10 mouse cellular contexts compared by ENCODE assay signal in the genomic region with DNA sequence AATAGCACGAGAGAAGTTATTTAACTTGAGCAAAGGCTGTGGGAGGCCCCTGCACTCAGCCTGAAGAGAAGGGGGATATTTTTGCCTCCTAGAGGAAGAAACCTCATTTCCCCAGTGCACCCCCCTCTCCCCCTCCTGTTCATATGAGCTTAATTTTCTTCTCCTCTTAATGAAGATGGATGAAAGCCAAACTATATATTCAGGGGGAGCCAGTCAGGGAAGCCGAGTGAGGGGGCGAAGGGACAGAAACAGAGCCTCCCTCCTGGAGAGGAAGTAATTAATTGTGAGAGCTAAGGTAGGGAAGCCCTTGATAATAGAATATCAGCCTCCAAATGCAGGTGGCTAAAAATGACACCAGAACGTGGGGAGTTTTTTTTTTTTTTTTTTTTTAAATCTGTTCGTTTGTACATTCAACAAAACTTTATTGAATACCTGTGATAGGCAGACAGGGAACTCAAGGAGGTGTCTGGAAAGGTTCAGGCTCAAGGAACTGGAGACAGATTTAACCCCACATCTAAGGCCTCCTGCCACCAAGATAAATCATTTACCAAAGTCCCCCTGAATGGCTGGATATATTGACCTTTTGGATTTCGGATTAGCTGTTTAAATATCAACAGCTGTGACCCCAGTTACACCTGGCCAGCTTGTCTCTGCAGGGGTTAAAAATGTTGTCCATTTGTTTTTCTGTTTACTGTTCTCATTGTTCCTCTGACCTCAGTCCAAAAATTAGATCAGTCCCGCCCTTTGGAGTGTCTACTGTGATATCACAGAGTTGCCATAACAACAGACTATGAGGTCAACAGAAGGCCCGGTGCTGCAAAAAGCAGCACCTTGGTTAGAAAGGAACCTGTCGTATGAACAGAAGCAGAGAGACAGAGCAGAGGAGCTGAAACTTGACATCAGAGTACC. TPM values are rescaled to one million over a fixed set of nuclear protein-coding genes. Genes with fewer than 3 reads are reported as not detected.
DNase-seq lines count a peak whose midpoint lies in the region; ATAC-seq lines count a peak whose summit lies in the region.
"Had no signal": no experiment of that assay in that cellular context is flagged by ENCODE, and none has a peak within 500 bp of the region (broad histone marks: within the 10 kb centered on the region; RNA-seq: fewer than 3 reads in every experiment).

No protein-coding gene starts in this region.

- H3K9ac ChIP-seq in hindbrain, embryonic 14.5 days: no peak overlapping the region
- H3K9ac ChIP-seq in liver, embryonic 13.5 days: no peak overlapping the region
- H3K9ac ChIP-seq: embryonic facial prominence, embryonic 15.5 days had no signal

- DNase-seq in heart, adult 11 months: peak; percentile 83
- no peak for DNase-seq in heart, postnatal 25 days (ENCODE audit: low spot score)
- DNase-seq in ES-CJ7 (ENCODE audit: low read depth, low spot score): peak; percentile 27
- DNase-seq in hindbrain, embryonic 14.5 days (ENCODE audit: low spot score): no peak
- no peak for DNase-seq in liver, embryonic 13.5 days
- no peak for DNase-seq in thymus, postnatal 10 days (ENCODE audit: low spot score in 2 of 2)
- DNase-seq in spleen, adult 18-20 months: no peak
- DNase-seq in embryo, embryonic 10 days (ENCODE audit: low spot score): no peak

- 39% methylated on average over 9 of the region's 9 CpGs for WGBS in hindbrain, embryonic 14.5 days
- 34% methylated on average over 9 of the region's 9 CpGs for WGBS in liver, embryonic 13.5 days (ENCODE audit: insufficient replicate concordance)

- peaks cover 8% of the 10 kb centered on the region for H3K36me3 ChIP-seq in hindbrain, embryonic 14.5 days (replicated peaks; ENCODE audit: control insufficient read depth, insufficient read depth)
- H3K36me3 ChIP-seq in liver, embryonic 13.5 days: no peaks in the 10 kb centered on the region
- H3K36me3 ChIP-seq: embryonic facial prominence, embryonic 15.5 days had no signal

- H3K9me3 ChIP-seq in hindbrain, embryonic 14.5 days (ENCODE audit: control insufficient read depth, low read length): no peaks in the 10 kb centered on the region
- H3K9me3 ChIP-seq in liver, embryonic 13.5 days (replicated peaks): no peaks in the 10 kb centered on the region
- H3K9me3 ChIP-seq: embryonic facial prominence, embryonic 15.5 days had no signal

- ATAC-seq in hindbrain, embryonic 14.5 days (ENCODE audit: low FRiP score): 0 out of 2 replicates have a peak, but pooled peaks have one; percentile 22
- no peak; the same call in none of the 2 replicates for ATAC-seq in liver, embryonic 13.5 days (ENCODE audit: low read depth)

- H3K4me1 ChIP-seq in hindbrain, embryonic 14.5 days (replicated peaks; ENCODE audit: control insufficient read depth, insufficient read depth, low read length): peaks cover 64% of the 10 kb centered on the region
- H3K4me1 ChIP-seq in liver, embryonic 13.5 days (replicated peaks): peaks cover 66% of the 10 kb centered on the region

- intact Hi-C loops in heart, postnatal 25 days (cut with DNase I): no loop called here

- no peaks in the 10 kb centered on the region for H3K27me3 ChIP-seq in hindbrain, embryonic 14.5 days (ENCODE audit: control insufficient read depth, insufficient read depth, low read length)
- H3K27me3 ChIP-seq in liver, embryonic 13.5 days: peaks cover 43% of the 10 kb centered on the region
- H3K27me3 ChIP-seq: embryonic facial prominence, embryonic 15.5 days had no signal

- H3K27ac ChIP-seq in hindbrain, embryonic 14.5 days: 0 out of 2 replicates have a peak overlapping the region, but pooled peaks have one; percentile 4
- peak overlapping the region; percentile 6; the same call in 1 of the 2 replicates for H3K27ac ChIP-seq in liver, embryonic 13.5 days
- H3K27ac ChIP-seq: embryonic facial prominence, embryonic 15.5 days had no signal

- no peak overlapping the region; the same call in 1 of the 2 replicates for H3K4me2 ChIP-seq in hindbrain, embryonic 14.5 days (replicated peaks)
- H3K4me2 ChIP-seq in liver, embryonic 13.5 days: no peak overlapping the region
- H3K4me2 ChIP-seq: embryonic facial prominence, embryonic 15.5 days had no signal

- H3K4me3 ChIP-seq in hindbrain, embryonic 14.5 days (replicated peaks; ENCODE audit: low read length): no peak overlapping the region
- H3K4me3 ChIP-seq in liver, embryonic 13.5 days (replicated peaks): no peak overlapping the region
- H3K4me3 ChIP-seq: embryonic facial prominence, embryonic 15.5 days had no signal

RNA-seq across cellular contexts. Expression of gene Golt1a, which starts 54.5 kb away (rescaled TPM):
- total RNA-seq in heart, postnatal 25 days (2021): not detected
- not detected in 2 replicates for polyA plus RNA-seq in hindbrain, embryonic 14.5 days (2014; fragmentation: Nextera tagmentation; extraction: Ambion mirVana)
- 6.1 and 8.2 TPM in 2 replicates for polyA plus RNA-seq in liver, embryonic 13.5 days (2015; fragmentation: Nextera tagmentation; extraction: Ambion mirVana)
- polyA plus RNA-seq: C2C12 had no signal

Comparison
In these comparisons a context has a peak if more than half of its experiments do, and no peak if none do; other contexts are left out.
1. DNase-seq: peak in heart, adult 11 months (single experiment) and ES-CJ7 (single experiment); none in heart, postnatal 25 days (single experiment), hindbrain, embryonic 14.5 days (single experiment), liver, embryonic 13.5 days (single experiment), thymus, postnatal 10 days (0 of 2), spleen, adult 18-20 months (0 of 2) and embryo, embryonic 10 days (single experiment).